Mouse (Mus musculus) granulocyte monocyte progenitor cell, adult 5-6 weeks (primary cell): ENCODE measurements around the gene Ptpre. TPM values are rescaled to one million over a fixed set of nuclear protein-coding genes. Genes with fewer than 3 reads are reported as not detected.

Experiments
- ATAC-seq: replicated peaks from 2 replicates; pipeline ENCODE4 v1.8.0; 2016; ENCODE audit warnings: mild to moderate bottlenecking, moderate TSS enrichment, inconsistent platforms; ENCODE audit not compliant: poor library complexity, severe bottlenecking
- total RNA-seq, 2 experiments: library from RNA; stranded (forward) in 1 of 2; stranded (reverse) in 1 of 2; fragments of 200-712, 200-1000 nt in 1 of 2; fragments of >200 nt in 1 of 2; fragmentation: Nextera tagmentation in 1 of 2; gene quantifications; 2 replicates each; pipeline ENCODE4 v1.2.3; 2014 to 2017

Gene Ptpre
- total RNA-seq, 2 experiments from 2014 or later: 48.3 to 74.9 TPM

GRCm38 (mm10) chr7:135575319-135576069 lies 38.2 kb downstream of the Ptpre start:
- ATAC-seq: peak; percentile 24; the same call in 1 of the 2 replicates

- ATAC-seq: peak; percentile 21
Observed at GRCm38 (mm10) chr7:135576329-135576728, 39.0 kb downstream of the Ptpre start.

GRCm38 (mm10) chr7:135578715-135579325 lies 41.5 kb downstream of the Ptpre start:
- no peak for ATAC-seq

- ATAC-seq: peak; percentile 71
Observed at GRCm38 (mm10) chr7:135580306-135581091, 43.2 kb downstream of the Ptpre start.

- ATAC-seq: peak; percentile 60
Observed at GRCm38 (mm10) chr7:135581128-135581527, 43.8 kb downstream of the Ptpre start.

GRCm38 (mm10) chr7:135585125-135585687 lies 47.9 kb downstream of the Ptpre start:
- ATAC-seq: no peak

GRCm38 (mm10) chr7:135586402-135586801 lies 49.1 kb downstream of the Ptpre start:
- ATAC-seq: no peak

- no peak for ATAC-seq
Observed at GRCm38 (mm10) chr7:135587821-135588575, 50.7 kb downstream of the Ptpre start.

- ATAC-seq: peak; percentile 68
Observed at GRCm38 (mm10) chr7:135588620-135589309, 51.5 kb downstream of the Ptpre start.

- ATAC-seq: peak; percentile 46
Observed at GRCm38 (mm10) chr7:135591461-135591860, 54.2 kb downstream of the Ptpre start.

- no peak for ATAC-seq
Observed at GRCm38 (mm10) chr7:135593286-135593685, 56.0 kb downstream of the Ptpre start.

- 0 out of 2 replicates have a peak, but pooled peaks have one; percentile 2 for ATAC-seq
Observed at GRCm38 (mm10) chr7:135593825-135594224, 56.5 kb downstream of the Ptpre start.

GRCm38 (mm10) chr7:135594676-135595075 lies 57.4 kb downstream of the Ptpre start:
- 0 out of 2 replicates have a peak, but pooled peaks have one; percentile 6 for ATAC-seq

- ATAC-seq: no peak
Observed at GRCm38 (mm10) chr7:135595640-135596174, 58.4 kb downstream of the Ptpre start.

- ATAC-seq: peak; percentile 20
Observed at GRCm38 (mm10) chr7:135597006-135597405, 59.7 kb downstream of the Ptpre start.

- peak; percentile 29 for ATAC-seq
Observed at GRCm38 (mm10) chr7:135597604-135598289, 60.5 kb downstream of the Ptpre start.

- ATAC-seq: peak; percentile 66
Observed at GRCm38 (mm10) chr7:135598303-135598855, 61.1 kb downstream of the Ptpre start.

GRCm38 (mm10) chr7:135600076-135600475 lies 62.8 kb downstream of the Ptpre start:
- no peak for ATAC-seq
